Mouse (Mus musculus) heart, postnatal 0 days (tissue): ENCODE results near the gene Wnt5a. TPM values are rescaled to one million over a fixed set of nuclear protein-coding genes. Genes with fewer than 3 reads are reported as not detected.

Source experiments
- ATAC-seq: fragments of 200-750 bp; cut with Nextera tagmentation; 2 replicates; pipeline ENCODE4 v1.8.0; 2017; ENCODE audit warnings: low read depth, moderate number of reproducible peaks, moderate library complexity; ENCODE audit not compliant: insufficient read depth
- DNase-seq: peaks from one replicate; pipeline ENCODE4 v3.0.0-alpha.2; 2016; ENCODE audit warnings: low spot score
- H3K27ac ChIP-seq: fragments of 300-500 bp; sonication (generic); 2 replicates; pipeline ENCODE4 v1.5.1; 2014; ENCODE audit warnings: low read depth, mild to moderate bottlenecking
- H3K27me3 ChIP-seq: fragments of 300-500 bp; sonication (generic); 2 replicates; pipeline ENCODE4 v1.6.1; 2014; ENCODE audit warnings: low read length, mixed read lengths; ENCODE audit not compliant: control insufficient read depth, insufficient read depth
- H3K36me3 ChIP-seq: fragments of 300-500 bp; sonication (generic); replicated peaks from 2 replicates; pipeline ENCODE4 v1.6.1; 2014; ENCODE audit warnings: low read length, mixed read lengths; ENCODE audit not compliant: control insufficient read depth, insufficient read depth
- H3K4me1 ChIP-seq: fragments of 300-500 bp; sonication (generic); 2 replicates; pipeline ENCODE4 v1.6.1; 2014; ENCODE audit warnings: antibody characterized with exemption; ENCODE audit not compliant: control insufficient read depth, insufficient read depth
- H3K4me2 ChIP-seq: fragments of 300-500 bp; sonication (generic); 2 replicates; pipeline ENCODE4 v1.6.1; 2014; ENCODE audit warnings: low read depth, mild to moderate bottlenecking, low read length, moderate library complexity
- H3K4me3 ChIP-seq: fragments of 300-500 bp; sonication (generic); 2 replicates; pipeline ENCODE4 v1.5.1; 2014; ENCODE audit warnings: low read depth, low read length
- H3K9ac ChIP-seq: fragments of 300-500 bp; sonication (generic); replicated peaks from 2 replicates; pipeline ENCODE4 v1.6.1; 2014; ENCODE audit warnings: low read depth, low read length, mixed read lengths
- H3K9me3 ChIP-seq: fragments of 300-500 bp; sonication (generic); replicated peaks from 2 replicates; pipeline ENCODE4 v1.6.1; 2016; ENCODE audit warnings: low read length; ENCODE audit not compliant: control insufficient read depth
- CTCF ChIP-seq: IDR thresholded peaks from 2 replicates; pipeline ENCODE4 v1.5.1; 2016; ENCODE audit warnings: antibody characterized with exemption, control low read depth, low read depth
- EP300 ChIP-seq: IDR thresholded peaks from 2 replicates; pipeline ENCODE4 v1.6.1; 2016; ENCODE audit warnings: antibody characterized with exemption, low read depth
- WGBS: fragments of 180-500 bp; shearing (Covaris S2); extraction: QIAGEN DNeasy Blood & Tissue Kit; methylation state at CpG from one replicate; pipeline ENCODE4 v1.1.7; 2014; 5-methylcytosine and 5-hydroxymethylcytosine counted together
- polyA plus RNA-seq: library from polyadenylated mRNA; unstranded; fragments of >200 nt; fragmentation: Nextera tagmentation; extraction: Ambion mirVana; gene quantifications from 2 replicates; pipeline ENCODE4 v1.2.1, GENCODE M21; 2015
- total RNA-seq: library from RNA; depleted of rRNA; stranded (reverse); fragments of >200 nt; gene quantifications from 2 replicates; pipeline ENCODE4 v1.2.3, GENCODE M21; 2014; ENCODE audit warnings: low replicate concordance

Gene Wnt5a
- total and polyA plus RNA-seq, 2 experiments from 2014 or later: 3.9 to 4.2 TPM

GRCm38 (mm10) chr14:28517631-28518560, 13.3 kb downstream of the Wnt5a start:
- Histone ChIP-seq H3K27me3 (peaks cover 12% of the 10 kb centered on the region; the same call in 1 of the 2 replicates), H3K9me3 (no peaks in the 10 kb centered on the region), H3K36me3 (peaks cover 4% of the 10 kb centered on the region; the same call in 1 of the 2 replicates), H3K4me1 (no peaks in the 10 kb centered on the region), H3K4me3 (no peak overlapping the region), H3K4me2 (no peak overlapping the region), H3K9ac (no peak overlapping the region), H3K27ac (no peak overlapping the region)
- 82% methylated on average over 39 of the region's 39 CpGs for WGBS
- TF ChIP-seq EP300 (no peak), CTCF (no peak)
- ATAC-seq (no peak), DNase-seq (no peak)

- no peak overlapping the region for H3K4me3 ChIP-seq
- no peak overlapping the region for H3K9ac ChIP-seq
- no peak overlapping the region for H3K27ac ChIP-seq
- ATAC-seq: no peak; the same call in 1 of the 2 replicates
- WGBS: 28% methylated on average over 1 of the region's 1 CpGs
- H3K9me3 ChIP-seq: no peaks in the 10 kb centered on the region
- no peaks in the 10 kb centered on the region for H3K27me3 ChIP-seq
- DNase-seq: no peak
- H3K4me1 ChIP-seq: no peaks in the 10 kb centered on the region
- H3K36me3 ChIP-seq: 0 out of 2 replicates have a peak, but pooled peaks cover 4% of the 10 kb centered on the region
- no peak overlapping the region for H3K4me2 ChIP-seq
- TF ChIP-seq EP300 (no peak), CTCF (no peak)
These were observed 16.6 kb downstream of the Wnt5a start for GRCm38 (mm10) chr14:28521106-28521505.

DNA sequence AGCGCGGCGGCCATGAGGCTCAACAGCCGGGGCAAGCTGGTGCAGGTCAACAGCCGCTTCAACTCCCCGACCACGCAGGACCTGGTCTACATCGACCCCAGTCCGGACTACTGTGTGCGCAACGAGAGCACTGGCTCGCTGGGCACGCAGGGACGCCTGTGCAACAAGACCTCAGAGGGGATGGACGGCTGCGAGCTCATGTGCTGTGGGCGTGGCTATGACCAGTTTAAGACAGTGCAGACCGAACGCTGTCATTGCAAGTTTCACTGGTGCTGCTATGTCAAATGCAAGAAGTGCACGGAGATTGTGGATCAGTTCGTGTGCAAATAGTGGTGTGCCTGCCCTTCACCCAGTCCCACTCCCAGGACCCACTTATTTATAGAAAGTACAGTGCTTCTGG, 18.1 kb downstream of the Wnt5a start:
- Histone ChIP-seq H3K27me3 (no peaks in the 10 kb centered on the region), H3K36me3 (0 out of 2 replicates have a peak, but pooled peaks cover 4% of the 10 kb centered on the region), H3K9ac (no peak overlapping the region), H3K9me3 (no peaks in the 10 kb centered on the region), H3K4me1 (no peaks in the 10 kb centered on the region), H3K4me3 (no peak overlapping the region), H3K27ac (no peak overlapping the region), H3K4me2 (no peak overlapping the region)
- DNase-seq (no peak), ATAC-seq (no peak)
- TF ChIP-seq CTCF (no peak), EP300 (no peak)
- WGBS: 86% methylated on average over 21 of the region's 21 CpGs

DNA sequence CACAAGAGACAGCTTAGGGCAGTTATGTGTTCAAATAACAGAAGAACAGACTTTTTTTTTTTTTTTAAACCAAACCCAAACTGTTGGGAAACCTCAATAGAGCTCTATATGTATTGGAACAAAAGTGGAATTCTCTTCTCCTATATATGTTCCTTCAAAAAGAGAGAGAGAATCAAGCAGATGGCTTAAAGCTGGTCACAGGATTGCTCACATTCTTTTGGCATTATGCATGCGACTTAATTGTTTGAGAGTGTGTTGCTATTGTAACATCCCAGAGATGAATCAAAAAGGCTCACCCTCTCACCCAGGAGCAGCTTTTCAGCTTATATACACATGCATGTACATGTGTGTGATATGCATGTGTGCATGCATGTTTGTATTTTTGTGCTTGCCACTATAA, 21.0 kb downstream of the Wnt5a start:
- TF ChIP-seq EP300: no peak
- no peak for DNase-seq
- Histone ChIP-seq H3K27ac (no peak overlapping the region), H3K4me1 (no peaks in the 10 kb centered on the region), H3K4me2 (no peak overlapping the region), H3K9ac (no peak overlapping the region), H3K9me3 (no peaks in the 10 kb centered on the region), H3K27me3 (no peaks in the 10 kb centered on the region), H3K36me3 (no peaks in the 10 kb centered on the region), H3K4me3 (no peak overlapping the region)
- no peak for ATAC-seq
- 32% methylated on average over 1 of the region's 1 CpGs for WGBS

GRCm38 (mm10) chr14:28528151-28528685, 23.7 kb downstream of the Wnt5a start:
- Histone ChIP-seq H3K36me3 (no peaks in the 10 kb centered on the region), H3K27me3 (no peaks in the 10 kb centered on the region), H3K4me3 (no peak overlapping the region), H3K9me3 (no peaks in the 10 kb centered on the region), H3K4me1 (peaks cover under 1% of the 10 kb centered on the region; the same call in 1 of the 2 replicates), H3K27ac (no peak overlapping the region), H3K9ac (no peak overlapping the region), H3K4me2 (no peak overlapping the region)
- 73% methylated on average over 2 of the region's 2 CpGs for WGBS
- TF ChIP-seq EP300 (no peak), CTCF (no peak)
- DNase-seq (no peak), ATAC-seq (no peak)
